Mouse (Mus musculus): Measurements from ENCODE around the gene Polr2l. TPM values are rescaled to one million over a fixed set of nuclear protein-coding genes. Genes with fewer than 3 reads are reported as not detected.

Gene Polr2l
- polyA plus RNA-seq, 1 experiment: 39.3 TPM

DNA sequence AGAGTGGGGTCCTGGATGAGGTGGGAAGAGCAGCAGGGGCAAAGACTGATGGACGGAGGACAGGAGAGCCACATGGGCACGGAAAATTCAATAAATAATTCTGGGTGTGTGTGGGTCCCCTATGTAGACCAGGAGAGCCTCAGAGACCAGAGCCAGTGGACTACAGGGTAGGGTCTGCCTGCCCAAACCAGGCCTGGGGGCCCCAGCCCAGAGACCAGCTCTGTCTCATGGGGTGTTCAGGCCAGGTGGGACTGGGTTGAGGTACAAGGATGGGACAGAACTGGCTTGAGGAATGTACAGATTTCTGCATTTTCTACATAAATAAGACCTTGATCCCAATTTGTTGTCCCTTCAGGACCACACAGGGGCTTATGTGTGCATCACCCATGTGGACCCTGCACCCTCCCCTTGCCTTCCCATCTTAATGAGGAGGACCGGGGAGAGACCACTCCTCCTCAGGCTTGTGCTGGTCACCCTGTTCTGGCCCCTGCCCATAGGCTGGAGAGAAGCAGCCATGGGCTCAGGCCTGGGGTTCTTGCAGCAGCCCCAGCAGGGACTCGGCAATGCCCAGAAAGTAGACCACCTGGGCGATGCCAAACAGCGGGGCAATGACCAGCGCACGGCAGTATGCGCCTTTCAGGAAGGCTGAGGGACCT lies 44.2 kb downstream of the Polr2l start:
- WGBS: 98% methylated on average over 9 of the region's 9 CpGs
- H3K27me3 ChIP-seq (ENCODE audit: control insufficient read depth, insufficient read depth, low read length): no peaks in the 10 kb centered on the region
- H3K27ac ChIP-seq (ENCODE audit: control insufficient read depth, insufficient read depth, low read length): no peak overlapping the region
- H3K36me3 ChIP-seq (ENCODE audit: control insufficient read depth, insufficient read depth, low read length): no peaks in the 10 kb centered on the region
- no peak overlapping the region for H3K4me3 ChIP-seq (ENCODE audit: control insufficient read depth, insufficient read depth, low read length)
- TF ChIP-seq POLR2A (IDR thresholded peaks at IDR 0.05; ENCODE audit: control insufficient read depth, extremely low read depth, insufficient read depth, low read length, poor library complexity) (no peak), CTCF (IDR thresholded peaks at IDR 0.05; ENCODE audit: borderline replicate concordance, control insufficient read depth, extremely low read depth, insufficient read depth, low read length, poor library complexity) (no peak)
- peaks cover 31% of the 10 kb centered on the region for H3K4me1 ChIP-seq (replicated peaks; ENCODE audit: control insufficient read depth, insufficient read depth, low read length)
- no peak for DNase-seq

- H3K4me1 ChIP-seq (replicated peaks; ENCODE audit: control insufficient read depth, insufficient read depth, low read length): peaks cover 27% of the 10 kb centered on the region
- H3K27me3 ChIP-seq (ENCODE audit: control insufficient read depth, insufficient read depth, low read length): no peaks in the 10 kb centered on the region
- TF ChIP-seq POLR2A (IDR thresholded peaks at IDR 0.05; ENCODE audit: control insufficient read depth, extremely low read depth, insufficient read depth, low read length, poor library complexity): no peak
- TF ChIP-seq CTCF (IDR thresholded peaks at IDR 0.05; ENCODE audit: borderline replicate concordance, control insufficient read depth, extremely low read depth, insufficient read depth, low read length, poor library complexity): no peak
- no peak overlapping the region for H3K27ac ChIP-seq (ENCODE audit: control insufficient read depth, insufficient read depth, low read length)
- no peak overlapping the region for H3K4me3 ChIP-seq (ENCODE audit: control insufficient read depth, insufficient read depth, low read length)
- no peak for DNase-seq
- 95% methylated on average over 9 of the region's 9 CpGs for WGBS
- H3K36me3 ChIP-seq (ENCODE audit: control insufficient read depth, insufficient read depth, low read length): no peaks in the 10 kb centered on the region
Observed at GRCm38 (mm10) chr7:141429840-141430584, 44.9 kb downstream of the Polr2l start.

DNA sequence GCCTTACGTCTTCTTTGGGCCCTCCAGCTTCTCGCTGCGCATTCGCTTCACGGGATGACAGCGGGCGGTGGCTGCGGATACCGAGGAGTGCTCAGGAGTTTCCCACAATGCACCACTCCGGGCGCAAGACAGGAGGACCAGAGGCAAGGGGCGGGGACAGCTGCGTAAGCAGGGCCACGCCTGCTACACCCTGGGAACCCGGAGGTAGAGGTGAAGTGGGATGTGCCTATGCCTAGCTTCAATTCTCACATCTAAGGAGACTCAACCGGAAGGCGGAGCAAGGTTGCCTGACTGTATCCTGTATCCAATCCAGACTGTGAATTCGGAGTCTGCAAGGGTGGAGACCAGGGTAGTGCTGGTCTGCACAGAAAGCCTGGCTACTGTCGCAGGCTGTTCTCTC lies 45.6 kb downstream of the Polr2l start, which contains the start of gene Cend1:
Gene Cend1 (minus strand): TSS at position 182 of the 400 bp plus-strand sequence.
- H3K4me3 ChIP-seq (ENCODE audit: control insufficient read depth, insufficient read depth, low read length): no peak within 1 kb of the TSS
- no peak within 1 kb of the TSS for H3K27ac ChIP-seq (ENCODE audit: control insufficient read depth, insufficient read depth, low read length)
- no peaks in the 10 kb centered on the region for H3K36me3 ChIP-seq (ENCODE audit: control insufficient read depth, insufficient read depth, low read length)
- H3K27me3 ChIP-seq (ENCODE audit: control insufficient read depth, insufficient read depth, low read length): no peaks in the 10 kb centered on the region
- peaks cover 20% of the 10 kb centered on the region for H3K4me1 ChIP-seq (replicated peaks; ENCODE audit: control insufficient read depth, insufficient read depth, low read length)
- TF ChIP-seq POLR2A (IDR thresholded peaks at IDR 0.05; ENCODE audit: control insufficient read depth, extremely low read depth, insufficient read depth, low read length, poor library complexity) (no peak), CTCF (IDR thresholded peaks at IDR 0.05; ENCODE audit: borderline replicate concordance, control insufficient read depth, extremely low read depth, insufficient read depth, low read length, poor library complexity) (no peak)
- WGBS: 71% methylated on average over 19 of the region's 19 CpGs
- DNase-seq: no peak

GRCm38 (mm10) chr7:141428701-141429100 lies 46.2 kb downstream of the Polr2l start:
- Histone ChIP-seq H3K4me3 (ENCODE audit: control insufficient read depth, insufficient read depth, low read length) (no peak overlapping the region), H3K27ac (ENCODE audit: control insufficient read depth, insufficient read depth, low read length) (no peak overlapping the region), H3K27me3 (ENCODE audit: control insufficient read depth, insufficient read depth, low read length) (no peaks in the 10 kb centered on the region), H3K36me3 (ENCODE audit: control insufficient read depth, insufficient read depth, low read length) (no peaks in the 10 kb centered on the region), H3K4me1 (replicated peaks; ENCODE audit: control insufficient read depth, insufficient read depth, low read length) (peaks cover 15% of the 10 kb centered on the region)
- no peak for DNase-seq
- WGBS: 88% methylated on average over 5 of the region's 5 CpGs
- TF ChIP-seq POLR2A (IDR thresholded peaks at IDR 0.05; ENCODE audit: control insufficient read depth, extremely low read depth, insufficient read depth, low read length, poor library complexity) (no peak), CTCF (IDR thresholded peaks at IDR 0.05; ENCODE audit: borderline replicate concordance, control insufficient read depth, extremely low read depth, insufficient read depth, low read length, poor library complexity) (no peak)

- no peaks in the 10 kb centered on the region for H3K27me3 ChIP-seq (ENCODE audit: control insufficient read depth, insufficient read depth, low read length)
- no peak overlapping the region for H3K4me3 ChIP-seq (ENCODE audit: control insufficient read depth, insufficient read depth, low read length)
- no peak for DNase-seq
- TF ChIP-seq POLR2A (IDR thresholded peaks at IDR 0.05; ENCODE audit: control insufficient read depth, extremely low read depth, insufficient read depth, low read length, poor library complexity) (no peak), CTCF (IDR thresholded peaks at IDR 0.05; ENCODE audit: borderline replicate concordance, control insufficient read depth, extremely low read depth, insufficient read depth, low read length, poor library complexity) (no peak)
- H3K27ac ChIP-seq (ENCODE audit: control insufficient read depth, insufficient read depth, low read length): no peak overlapping the region
- WGBS: 92% methylated on average over 12 of the region's 12 CpGs
- peaks cover 15% of the 10 kb centered on the region for H3K4me1 ChIP-seq (replicated peaks; ENCODE audit: control insufficient read depth, insufficient read depth, low read length)
- H3K36me3 ChIP-seq (ENCODE audit: control insufficient read depth, insufficient read depth, low read length): no peaks in the 10 kb centered on the region
Observed at GRCm38 (mm10) chr7:141426948-141427730, 47.8 kb downstream of the Polr2l start.

DNA sequence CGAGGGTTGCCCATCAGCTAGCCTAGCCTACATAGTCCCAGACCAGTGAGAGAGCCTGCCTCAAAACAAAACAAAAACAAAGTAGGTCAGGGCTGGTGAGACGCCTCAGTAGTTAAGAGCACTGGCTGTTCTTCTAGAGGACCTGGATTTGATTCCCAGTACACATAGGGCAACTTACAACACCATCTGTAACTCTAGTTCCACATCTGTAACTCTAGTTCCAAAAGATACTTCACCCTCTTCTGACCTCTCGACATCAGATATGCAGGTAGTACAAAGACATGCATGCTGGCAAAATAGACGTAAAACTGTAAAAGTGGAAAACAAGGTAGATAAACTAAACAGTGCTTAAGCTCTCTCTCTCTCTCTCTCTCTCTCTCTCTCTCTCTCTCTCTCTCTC lies 51.1 kb downstream of the Polr2l start:
- DNase-seq: no peak
- Histone ChIP-seq H3K27me3 (ENCODE audit: control insufficient read depth, insufficient read depth, low read length) (no peaks in the 10 kb centered on the region), H3K4me1 (replicated peaks; ENCODE audit: control insufficient read depth, insufficient read depth, low read length) (peaks cover 15% of the 10 kb centered on the region), H3K36me3 (ENCODE audit: control insufficient read depth, insufficient read depth, low read length) (no peaks in the 10 kb centered on the region), H3K27ac (ENCODE audit: control insufficient read depth, insufficient read depth, low read length) (no peak overlapping the region), H3K4me3 (ENCODE audit: control insufficient read depth, insufficient read depth, low read length) (no peak overlapping the region)
- WGBS: 89% methylated on average over 4 of the region's 4 CpGs
- TF ChIP-seq CTCF (IDR thresholded peaks at IDR 0.05; ENCODE audit: borderline replicate concordance, control insufficient read depth, extremely low read depth, insufficient read depth, low read length, poor library complexity) (no peak), POLR2A (IDR thresholded peaks at IDR 0.05; ENCODE audit: control insufficient read depth, extremely low read depth, insufficient read depth, low read length, poor library complexity) (no peak)

Other genes with a start within 250 kb of the Polr2l start
- 64.1 and 80.2 TPM in 2 replicates for gene Phrf1, start 246.3 kb downstream of the Polr2l start, polyA plus RNA-seq (2012; rRNA removed)
- 219 and 278 TPM in 2 replicates for gene Irf7, start 208.7 kb downstream of the Polr2l start, polyA plus RNA-seq (2012; rRNA removed)
- 2.2 and 2.7 TPM in 2 replicates for gene Cdhr5, start 198.3 kb downstream of the Polr2l start, polyA plus RNA-seq (2012; rRNA removed)
- gene Sct, start 196.0 kb downstream of the Polr2l start, polyA plus RNA-seq (2012; rRNA removed): 10.3 and 10.6 TPM in 2 replicates
- 0.18 and 0.47 TPM in 2 replicates for gene Drd4, start 183.1 kb downstream of the Polr2l start, polyA plus RNA-seq (2012; rRNA removed)
- 34.9 and 40.2 TPM in 2 replicates for gene Deaf1, start 147.4 kb downstream of the Polr2l start, polyA plus RNA-seq (2012; rRNA removed)
- gene Tmem80, start 147.4 kb downstream of the Polr2l start, polyA plus RNA-seq (2012; rRNA removed): 78.1 and 81.8 TPM in 2 replicates
- gene Eps8l2, start 136.3 kb downstream of the Polr2l start, polyA plus RNA-seq (2012; rRNA removed): 20.2 and 25.4 TPM in 2 replicates
- gene Taldo1, start 82.9 kb downstream of the Polr2l start, polyA plus RNA-seq (2012; rRNA removed): 216 and 235 TPM in 2 replicates
- 98.1 and 104 TPM in 2 replicates for gene Gatd1, start 61.0 kb downstream of the Polr2l start, polyA plus RNA-seq (2012; rRNA removed)
- gene Cend1, start 45.6 kb downstream of the Polr2l start, polyA plus RNA-seq (2012; rRNA removed): 0.43 and 0.63 TPM in 2 replicates
- gene Slc25a22, start 37.2 kb downstream of the Polr2l start, polyA plus RNA-seq (2012; rRNA removed): 114 and 128 TPM in 2 replicates
- gene Pidd1, start 31.1 kb downstream of the Polr2l start, polyA plus RNA-seq (2012; rRNA removed): 109 and 133 TPM in 2 replicates
- gene Rplp2, start 27.8 kb downstream of the Polr2l start, polyA plus RNA-seq (2012; rRNA removed): 674 and 750 TPM in 2 replicates
- 256 and 296 TPM in 2 replicates for gene Pnpla2, start 19.9 kb downstream of the Polr2l start, polyA plus RNA-seq (2012; rRNA removed)
- gene Cracr2b, start 14.0 kb downstream of the Polr2l start, polyA plus RNA-seq (2012; rRNA removed): 10.0 and 14.9 TPM in 2 replicates
- gene Cd151, start 7.7 kb downstream of the Polr2l start, polyA plus RNA-seq (2012; rRNA removed): 132 and 186 TPM in 2 replicates
- gene Tspan4, start 108 bp upstream of the Polr2l start, polyA plus RNA-seq (2012; rRNA removed): 36.9 and 45.1 TPM in 2 replicates
- gene Chid1, start 64.7 kb upstream of the Polr2l start, polyA plus RNA-seq (2012; rRNA removed): 26.5 and 36.8 TPM in 2 replicates
- gene Ap2a2, start 87.0 kb upstream of the Polr2l start, polyA plus RNA-seq (2012; rRNA removed): 40.9 and 45.7 TPM in 2 replicates
- 0.16 and 0.17 TPM in 2 replicates for gene Muc6, start 180.2 kb upstream of the Polr2l start, polyA plus RNA-seq (2012; rRNA removed)
- 1.2 and 1.4 TPM in 2 replicates for gene Muc2, start 215.2 kb upstream of the Polr2l start, polyA plus RNA-seq (2012; rRNA removed)

All from thymus, adult 2 months (tissue).